Mouse (Mus musculus) embryonic facial prominence, embryonic 15.5 days (tissue): ENCODE data around the gene Klf9. TPM values are rescaled to one million over a fixed set of nuclear protein-coding genes. Genes with fewer than 3 reads are reported as not detected.

Experiments
- ATAC-seq: fragments of 200-750 bp; cut with Nextera tagmentation; 2 replicates; pipeline ENCODE4 v1.8.0; 2017; ENCODE audit warnings: low read depth, moderate TSS enrichment; ENCODE audit not compliant: insufficient number of reproducible peaks, low FRiP score, low TSS enrichment
- H3K27ac ChIP-seq: fragments of 300-500 bp; sonication (generic); replicated peaks from 2 replicates; pipeline ENCODE4 v1.5.1; 2015; ENCODE audit warnings: mild to moderate bottlenecking, inconsistent platforms
- H3K27me3 ChIP-seq: fragments of 300-500 bp; sonication (generic); 2 replicates; pipeline ENCODE4 v1.6.1; 2015; ENCODE audit warnings: inconsistent platforms
- H3K36me3 ChIP-seq: fragments of 300-500 bp; sonication (generic); 2 replicates; pipeline ENCODE4 v1.6.1; 2015; ENCODE audit warnings: mild to moderate bottlenecking, inconsistent platforms
- H3K4me1 ChIP-seq: fragments of 300-500 bp; sonication (generic); 2 replicates; pipeline ENCODE4 v1.6.1; 2015; ENCODE audit warnings: inconsistent platforms
- H3K4me2 ChIP-seq: fragments of 300-500 bp; sonication (generic); replicated peaks from 2 replicates; pipeline ENCODE4 v1.6.1; 2015; ENCODE audit warnings: mild to moderate bottlenecking, inconsistent platforms
- H3K4me3 ChIP-seq: fragments of 300-500 bp; sonication (generic); replicated peaks from 2 replicates; pipeline ENCODE4 v1.5.1; 2015; ENCODE audit warnings: mild to moderate bottlenecking, inconsistent platforms
- H3K9ac ChIP-seq: fragments of 300-500 bp; sonication (generic); 2 replicates; pipeline ENCODE4 v1.6.1; 2015; ENCODE audit warnings: inconsistent platforms
- H3K9me3 ChIP-seq: fragments of 300-500 bp; sonication (generic); replicated peaks from 2 replicates; pipeline ENCODE4 v1.6.1; 2016; ENCODE audit warnings: inconsistent platforms
- WGBS: fragments of 180-500 bp; shearing (Covaris S2); methylation state at CpG from one replicate; pipeline ENCODE4 v1.1.7; 2015; 5-methylcytosine and 5-hydroxymethylcytosine counted together
- polyA plus RNA-seq: library from polyadenylated mRNA; unstranded; fragments of >200 nt; fragmentation: Nextera tagmentation; extraction: Ambion mirVana; gene quantifications from 2 replicates; pipeline ENCODE4 v1.2.1, GENCODE M21; 2015

The Klf9 gene
- polyA plus RNA-seq, 1 experiment from 2014 or later: 7.5 TPM

GRCm38 (mm10) chr19:23168899-23169658, 28.1 kb downstream of the Klf9 start:
- WGBS: 89% methylated on average over 5 of the region's 5 CpGs
- ATAC-seq: no peak
- Histone ChIP-seq H3K36me3 (no peaks in the 10 kb centered on the region), H3K27me3 (no peaks in the 10 kb centered on the region), H3K9ac (no peak overlapping the region), H3K4me3 (no peak overlapping the region), H3K4me1 (no peaks in the 10 kb centered on the region), H3K27ac (no peak overlapping the region), H3K4me2 (no peak overlapping the region), H3K9me3 (no peaks in the 10 kb centered on the region)

- ATAC-seq: no peak
- Histone ChIP-seq H3K36me3 (no peaks in the 10 kb centered on the region), H3K9ac (no peak overlapping the region), H3K9me3 (no peaks in the 10 kb centered on the region), H3K4me2 (no peak overlapping the region), H3K4me1 (no peaks in the 10 kb centered on the region), H3K4me3 (no peak overlapping the region), H3K27ac (no peak overlapping the region), H3K27me3 (no peaks in the 10 kb centered on the region)
- WGBS: 91% methylated on average over 2 of the region's 2 CpGs
Measured at GRCm38 (mm10) chr19:23169659-23170050, 28.6 kb downstream of the Klf9 start.

- H3K9ac ChIP-seq: no peak overlapping the region
- H3K4me3 ChIP-seq: no peak overlapping the region
- H3K36me3 ChIP-seq: no peaks in the 10 kb centered on the region
- H3K27ac ChIP-seq: no peak overlapping the region
- WGBS: 77% methylated on average over 5 of the region's 5 CpGs
- H3K4me2 ChIP-seq: no peak overlapping the region
- no peaks in the 10 kb centered on the region for H3K27me3 ChIP-seq
- no peak for ATAC-seq
- no peaks in the 10 kb centered on the region for H3K4me1 ChIP-seq
- H3K9me3 ChIP-seq: no peaks in the 10 kb centered on the region
Measured at GRCm38 (mm10) chr19:23170476-23170875, 29.4 kb downstream of the Klf9 start.

GRCm38 (mm10) chr19:23171136-23171535, 30.1 kb downstream of the Klf9 start:
- Histone ChIP-seq H3K9me3 (no peaks in the 10 kb centered on the region), H3K4me1 (no peaks in the 10 kb centered on the region), H3K9ac (no peak overlapping the region), H3K4me2 (no peak overlapping the region), H3K27ac (no peak overlapping the region), H3K27me3 (no peaks in the 10 kb centered on the region), H3K4me3 (no peak overlapping the region), H3K36me3 (no peaks in the 10 kb centered on the region)
- 84% methylated on average over 2 of the region's 2 CpGs for WGBS
- no peak for ATAC-seq

GRCm38 (mm10) chr19:23175090-23175489, 34.1 kb downstream of the Klf9 start:
- no peaks in the 10 kb centered on the region for H3K4me1 ChIP-seq
- no peak overlapping the region for H3K27ac ChIP-seq
- WGBS: 81% methylated on average over 3 of the region's 3 CpGs
- H3K27me3 ChIP-seq: no peaks in the 10 kb centered on the region
- H3K4me2 ChIP-seq: no peak overlapping the region
- no peak overlapping the region for H3K9ac ChIP-seq
- no peaks in the 10 kb centered on the region for H3K9me3 ChIP-seq
- ATAC-seq: no peak
- H3K36me3 ChIP-seq: no peaks in the 10 kb centered on the region
- H3K4me3 ChIP-seq: no peak overlapping the region

- H3K9me3 ChIP-seq: no peaks in the 10 kb centered on the region
- ATAC-seq: no peak
- no peak overlapping the region for H3K27ac ChIP-seq
- no peaks in the 10 kb centered on the region for H3K36me3 ChIP-seq
- no peak overlapping the region for H3K4me2 ChIP-seq
- no peaks in the 10 kb centered on the region for H3K27me3 ChIP-seq
- WGBS: 84% methylated on average over 2 of the region's 2 CpGs
- H3K4me1 ChIP-seq: no peaks in the 10 kb centered on the region
- H3K4me3 ChIP-seq: no peak overlapping the region
- no peak overlapping the region for H3K9ac ChIP-seq
Measured at GRCm38 (mm10) chr19:23175511-23175910, 34.5 kb downstream of the Klf9 start.

- Histone ChIP-seq H3K4me2 (no peak overlapping the region), H3K27me3 (no peaks in the 10 kb centered on the region), H3K9me3 (no peaks in the 10 kb centered on the region), H3K4me1 (no peaks in the 10 kb centered on the region), H3K36me3 (no peaks in the 10 kb centered on the region), H3K9ac (no peak overlapping the region), H3K4me3 (no peak overlapping the region), H3K27ac (no peak overlapping the region)
- 90% methylated on average over 3 of the region's 3 CpGs for WGBS
- no peak for ATAC-seq
Measured at GRCm38 (mm10) chr19:23178533-23178932, 37.5 kb downstream of the Klf9 start.

GRCm38 (mm10) chr19:23183493-23183892, 42.5 kb downstream of the Klf9 start:
- WGBS: 92% methylated on average over 4 of the region's 4 CpGs
- Histone ChIP-seq H3K27ac (no peak overlapping the region), H3K9ac (no peak overlapping the region), H3K27me3 (no peaks in the 10 kb centered on the region), H3K4me3 (no peak overlapping the region), H3K4me1 (no peaks in the 10 kb centered on the region), H3K36me3 (no peaks in the 10 kb centered on the region), H3K4me2 (no peak overlapping the region), H3K9me3 (no peaks in the 10 kb centered on the region)
- ATAC-seq: no peak

- ATAC-seq: no peak
- H3K27me3 ChIP-seq: no peaks in the 10 kb centered on the region
- H3K9ac ChIP-seq: no peak overlapping the region
- H3K4me3 ChIP-seq: no peak overlapping the region
- no peaks in the 10 kb centered on the region for H3K9me3 ChIP-seq
- WGBS: 80% methylated on average over 4 of the region's 4 CpGs
- no peak overlapping the region for H3K4me2 ChIP-seq
- H3K36me3 ChIP-seq: no peaks in the 10 kb centered on the region
- H3K27ac ChIP-seq: no peak overlapping the region
- H3K4me1 ChIP-seq: no peaks in the 10 kb centered on the region
Measured at GRCm38 (mm10) chr19:23184068-23184467, 43.0 kb downstream of the Klf9 start.

GRCm38 (mm10) chr19:23187732-23188131, 46.7 kb downstream of the Klf9 start:
- 86% methylated on average over 6 of the region's 6 CpGs for WGBS

GRCm38 (mm10) chr19:23188986-23189385, 48.0 kb downstream of the Klf9 start:
- WGBS: 91% methylated on average over 7 of the region's 7 CpGs
- H3K4me2 ChIP-seq: no peak overlapping the region
- ATAC-seq: no peak
- no peak overlapping the region for H3K27ac ChIP-seq
- H3K9ac ChIP-seq: no peak overlapping the region
- H3K36me3 ChIP-seq: no peaks in the 10 kb centered on the region
- H3K4me3 ChIP-seq: no peak overlapping the region
- H3K9me3 ChIP-seq: no peaks in the 10 kb centered on the region
- no peaks in the 10 kb centered on the region for H3K4me1 ChIP-seq
- no peaks in the 10 kb centered on the region for H3K27me3 ChIP-seq

More at GRCm38 (mm10) chr19:23187732-23188131, 46.7 kb downstream of the Klf9 start:
- no peak for ATAC-seq
- no peaks in the 10 kb centered on the region for H3K36me3 ChIP-seq
- no peak overlapping the region for H3K4me2 ChIP-seq
- H3K9ac ChIP-seq: no peak overlapping the region
- H3K4me3 ChIP-seq: no peak overlapping the region
- H3K27me3 ChIP-seq: no peaks in the 10 kb centered on the region
- no peak overlapping the region for H3K27ac ChIP-seq
- H3K9me3 ChIP-seq: no peaks in the 10 kb centered on the region
- H3K4me1 ChIP-seq: no peaks in the 10 kb centered on the region

- Histone ChIP-seq H3K9ac (no peak overlapping the region), H3K9me3 (no peaks in the 10 kb centered on the region), H3K4me3 (no peak overlapping the region), H3K4me2 (no peak overlapping the region), H3K27ac (no peak overlapping the region), H3K36me3 (no peaks in the 10 kb centered on the region), H3K27me3 (no peaks in the 10 kb centered on the region), H3K4me1 (no peaks in the 10 kb centered on the region)
- WGBS: 64% methylated on average over 1 of the region's 1 CpGs
- ATAC-seq: no peak
Measured at GRCm38 (mm10) chr19:23189744-23190143, 48.7 kb downstream of the Klf9 start.
